Mouse (Mus musculus) myocyte (in vitro differentiated cells): ENCODE measurements around the gene N4bp2.

ENCODE experiments used
- CEBPB ChIP-seq: IDR thresholded peaks from 2 replicates; pipeline ENCODE4 v1.6.1; 2011; ENCODE audit warnings: mild to moderate bottlenecking, moderate library complexity; ENCODE audit not compliant: poor library complexity, insufficient read depth, severe bottlenecking
- E2F4 ChIP-seq: IDR thresholded peaks from one replicate; pipeline ENCODE4 v1.6.1; 2011; ENCODE audit warnings: mild to moderate bottlenecking, control low read depth, moderate library complexity; ENCODE audit not compliant: insufficient read depth
- MAX ChIP-seq: IDR thresholded peaks from one replicate; pipeline ENCODE4 v1.6.1; 2011; ENCODE audit warnings: low read depth, mild to moderate bottlenecking, control low read depth
- MYOD1 ChIP-seq, 3 experiments: IDR thresholded peaks; one replicate each; pipeline ENCODE4 v1.6.1; 2011; ENCODE audit warnings: control low read depth in 2 of 3, low read depth in 2 of 3, mild to moderate bottlenecking in 2 of 3, moderate library complexity in 1 of 3; ENCODE audit not compliant: insufficient read length in 2 of 3, control insufficient read depth in 1 of 3
- POLR2A ChIP-seq: IDR thresholded peaks from one replicate; pipeline ENCODE4 v1.6.1; 2011; ENCODE audit warnings: low read depth, mild to moderate bottlenecking, control low read depth, moderate library complexity; ENCODE audit not compliant: insufficient read length
- POLR2AphosphoS2 ChIP-seq: IDR thresholded peaks from one replicate; pipeline ENCODE4 v1.6.1; 2011; ENCODE audit warnings: low read depth, control low read depth; ENCODE audit not compliant: insufficient read length
- TCF12 ChIP-seq: IDR thresholded peaks from one replicate; pipeline ENCODE4 v1.6.1; 2011; ENCODE audit warnings: mild to moderate bottlenecking, control low read depth; ENCODE audit not compliant: poor library complexity, insufficient read depth, severe bottlenecking
- USF1 ChIP-seq: IDR thresholded peaks from one replicate; pipeline ENCODE4 v1.6.1; 2011; ENCODE audit warnings: low read depth, mild to moderate bottlenecking, control low read depth, moderate library complexity

DNA sequence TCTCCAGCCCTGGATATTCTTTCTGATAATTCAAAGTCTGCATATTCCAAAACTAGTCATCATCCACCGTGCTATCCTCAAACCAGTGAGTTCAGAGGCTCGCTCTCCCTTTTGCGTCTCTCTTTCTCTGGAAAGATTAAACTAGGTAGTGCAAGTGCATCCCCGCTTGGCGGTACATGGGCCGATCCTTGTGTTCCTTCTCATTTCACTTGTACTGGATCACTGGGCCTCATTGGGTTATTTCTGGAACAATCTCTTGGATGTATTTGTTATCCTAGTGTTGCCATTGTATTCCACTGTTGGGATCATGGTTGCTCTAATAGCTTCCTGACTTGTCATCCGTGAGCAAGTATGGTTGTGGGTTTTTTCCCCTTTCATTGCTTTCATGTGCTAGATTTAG, 6.7 kb downstream of the N4bp2 start:
- no peak for TF ChIP-seq MYOD1 (IDR thresholded peaks at IDR 0.05; ENCODE audit: control insufficient read depth in 1 of 3, insufficient read length in 2 of 3, low read depth in 2 of 3)
- TF ChIP-seq POLR2A = no peak
- no peak for TF ChIP-seq MAX
- no peak for TF ChIP-seq POLR2AphosphoS2
- no peak for TF ChIP-seq TCF12
- no peak for TF ChIP-seq E2F4
- no peak for TF ChIP-seq CEBPB
- TF ChIP-seq USF1 = no peak
